Mouse (Mus musculus) cortical plate, adult 2 months (tissue): ENCODE results near the gene Slc22a17.

Source experiments
- CTCF ChIP-seq: fragments of 200-500 bp; IDR thresholded peaks from 2 replicates; pipeline ENCODE4 v1.5.1; 2011; ENCODE audit warnings: mild to moderate bottlenecking, control low read depth, low read length; ENCODE audit not compliant: insufficient read depth; ENCODE audit errors: extremely low read depth
- POLR2A ChIP-seq: fragments of 200-500 bp; IDR thresholded peaks from 2 replicates; pipeline ENCODE4 v1.6.1; 2011; ENCODE audit warnings: mild to moderate bottlenecking, low read length, control low read depth; ENCODE audit not compliant: insufficient read depth; ENCODE audit errors: extremely low read depth

DNA sequence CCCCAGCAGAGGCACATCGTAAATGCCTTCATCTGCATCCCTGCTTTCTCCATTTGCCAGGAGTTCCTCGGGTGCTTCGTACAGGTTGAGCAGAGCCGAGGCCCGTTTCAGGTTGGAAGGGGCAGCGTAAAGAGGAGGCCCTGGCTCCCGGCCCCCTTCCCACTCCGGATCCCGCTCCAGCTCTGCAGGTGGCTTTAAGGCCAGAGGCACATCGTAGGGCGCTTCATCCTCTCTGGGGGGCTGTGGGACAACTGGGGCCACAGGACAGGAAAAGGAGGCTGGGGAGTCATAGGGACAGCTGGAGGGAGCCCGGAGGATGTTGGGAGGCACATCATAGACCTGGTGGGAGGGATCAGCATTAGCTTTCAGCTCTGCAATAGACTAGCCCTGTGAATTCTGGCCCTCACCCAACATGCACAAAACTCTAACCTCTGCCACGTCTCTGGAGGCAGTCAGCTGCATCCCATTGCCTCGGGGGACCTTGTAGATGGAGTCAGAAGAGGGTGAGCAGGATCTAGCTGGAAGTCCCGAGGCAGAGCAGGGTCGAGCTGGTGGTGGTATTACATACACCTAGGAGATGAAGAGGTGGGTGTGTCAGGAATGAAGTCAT, 7.2 kb upstream of the Slc22a17 start:
- TF ChIP-seq CTCF, result no peak
- TF ChIP-seq POLR2A, result no peak
